Mouse (Mus musculus) limb, embryonic 12.5 days (tissue): Measurements from ENCODE around the gene Qrfp. TPM values are rescaled to one million over a fixed set of nuclear protein-coding genes. Genes with fewer than 3 reads are reported as not detected.
A peak's percentile ranks its signal among the peaks of the same experiment; 100 is the strongest.

Experiments
- ATAC-seq: fragments of 200-750 bp; cut with Nextera tagmentation; 2 replicates; pipeline ENCODE4 v1.8.0; 2017; ENCODE audit warnings: low read depth, moderate TSS enrichment; ENCODE audit not compliant: insufficient number of reproducible peaks, insufficient read depth, low FRiP score, low TSS enrichment
- H3K27ac ChIP-seq: fragments of 300-500 bp; sonication (generic); 2 replicates; pipeline ENCODE4 v1.5.1; 2016; ENCODE audit warnings: mild to moderate bottlenecking, moderate library complexity
- H3K27me3 ChIP-seq: fragments of 300-500 bp; sonication (generic); 2 replicates; pipeline ENCODE4 v1.6.1; 2016; ENCODE audit warnings: mild to moderate bottlenecking, moderate library complexity
- H3K36me3 ChIP-seq: fragments of 300-500 bp; sonication (generic); 2 replicates; pipeline ENCODE4 v1.6.1; 2016; ENCODE audit warnings: mild to moderate bottlenecking, moderate library complexity
- H3K4me1 ChIP-seq: fragments of 300-500 bp; sonication (generic); replicated peaks from 2 replicates; pipeline ENCODE4 v1.6.1; 2016
- H3K4me2 ChIP-seq: fragments of 300-500 bp; sonication (generic); 2 replicates; pipeline ENCODE4 v1.6.1; 2016; ENCODE audit warnings: mild to moderate bottlenecking, moderate library complexity
- H3K4me3 ChIP-seq: fragments of 300-500 bp; sonication (generic); replicated peaks from 2 replicates; pipeline ENCODE4 v1.5.1; 2016; ENCODE audit warnings: mild to moderate bottlenecking
- H3K9ac ChIP-seq: fragments of 300-500 bp; sonication (generic); replicated peaks from 2 replicates; pipeline ENCODE4 v1.6.1; 2016; ENCODE audit warnings: mild to moderate bottlenecking, moderate library complexity
- H3K9me3 ChIP-seq: fragments of 300-500 bp; sonication (generic); 2 replicates; pipeline ENCODE4 v1.6.1; 2016; ENCODE audit warnings: mild to moderate bottlenecking, moderate library complexity
- WGBS: fragments of 180-500 bp; shearing (Covaris S2); methylation state at CpG from one replicate; pipeline ENCODE4 v1.1.7; 2016; 5-methylcytosine and 5-hydroxymethylcytosine counted together
- polyA plus RNA-seq: library from polyadenylated mRNA; unstranded; fragments of >200 nt; fragmentation: Nextera tagmentation; extraction: Ambion mirVana; gene quantifications from 2 replicates; pipeline ENCODE4 v1.2.1, GENCODE M21; 2016

The Qrfp gene
- polyA plus RNA-seq, 1 experiment from 2014 or later: 0.34 TPM

GRCm38 (mm10) chr2:31836985-31837384, 26.6 kb upstream of the Qrfp start:
- 31% methylated on average over 6 of the region's 6 CpGs for WGBS
- no peak overlapping the region for H3K27ac ChIP-seq
- peaks cover 7% of the 10 kb centered on the region for H3K4me1 ChIP-seq
- no peaks in the 10 kb centered on the region for H3K36me3 ChIP-seq
- H3K4me2 ChIP-seq: no peak overlapping the region
- H3K9ac ChIP-seq: no peak overlapping the region
- no peaks in the 10 kb centered on the region for H3K9me3 ChIP-seq
- no peak for ATAC-seq
- H3K27me3 ChIP-seq: peaks cover 41% of the 10 kb centered on the region
- no peak overlapping the region for H3K4me3 ChIP-seq

GRCm38 (mm10) chr2:31836091-31836490, 25.7 kb upstream of the Qrfp start:
- Histone ChIP-seq H3K4me3 (no peak overlapping the region), H3K4me2 (no peak overlapping the region), H3K27me3 (peaks cover 37% of the 10 kb centered on the region), H3K4me1 (peaks cover 7% of the 10 kb centered on the region), H3K27ac (no peak overlapping the region), H3K36me3 (no peaks in the 10 kb centered on the region), H3K9me3 (no peaks in the 10 kb centered on the region), H3K9ac (no peak overlapping the region)
- 50% methylated on average over 10 of the region's 10 CpGs for WGBS
- ATAC-seq: no peak

- no peak overlapping the region for H3K4me3 ChIP-seq
- WGBS: 12% methylated on average over 4 of the region's 4 CpGs
- H3K27me3 ChIP-seq: peaks cover 22% of the 10 kb centered on the region
- H3K4me1 ChIP-seq: peaks cover 16% of the 10 kb centered on the region
- ATAC-seq: no peak
- H3K9me3 ChIP-seq: no peaks in the 10 kb centered on the region
- no peak overlapping the region for H3K4me2 ChIP-seq
- H3K27ac ChIP-seq: no peak overlapping the region
- no peaks in the 10 kb centered on the region for H3K36me3 ChIP-seq
- H3K9ac ChIP-seq: no peak overlapping the region
Observed at GRCm38 (mm10) chr2:31828311-31828825, 18.0 kb upstream of the Qrfp start.

GRCm38 (mm10) chr2:31827877-31828276, 17.5 kb upstream of the Qrfp start:
- whole genome bisulfite sequencing: 50% methylated on average over 7 of the region's 7 CpGs
- H3K4me2 ChIP-seq: no peak overlapping the region
- H3K4me3 ChIP-seq: no peak overlapping the region
- H3K36me3 ChIP-seq: no peaks in the 10 kb centered on the region
- peaks cover 27% of the 10 kb centered on the region for H3K27me3 ChIP-seq
- no peak overlapping the region for H3K27ac ChIP-seq
- no peak overlapping the region for H3K9ac ChIP-seq
- peaks cover 21% of the 10 kb centered on the region for H3K4me1 ChIP-seq
- no peak for ATAC-seq
- no peaks in the 10 kb centered on the region for H3K9me3 ChIP-seq

- Histone ChIP-seq H3K36me3 (no peaks in the 10 kb centered on the region), H3K27ac (no peak overlapping the region), H3K9ac (no peak overlapping the region), H3K4me2 (no peak overlapping the region), H3K27me3 (peaks cover 36% of the 10 kb centered on the region), H3K9me3 (no peaks in the 10 kb centered on the region), H3K4me1 (peaks cover 28% of the 10 kb centered on the region), H3K4me3 (no peak overlapping the region)
- WGBS: 84% methylated on average over 14 of the region's 14 CpGs
- ATAC-seq: no peak
Observed at GRCm38 (mm10) chr2:31826094-31827085, 16.0 kb upstream of the Qrfp start.

GRCm38 (mm10) chr2:31825469-31825911, 15.1 kb upstream of the Qrfp start:
- no peak for ATAC-seq
- Histone ChIP-seq H3K4me3 (no peak overlapping the region), H3K27ac (no peak overlapping the region), H3K9ac (no peak overlapping the region), H3K4me2 (no peak overlapping the region), H3K9me3 (no peaks in the 10 kb centered on the region), H3K27me3 (peaks cover 43% of the 10 kb centered on the region), H3K36me3 (no peaks in the 10 kb centered on the region), H3K4me1 (peaks cover 28% of the 10 kb centered on the region)
- 80% methylated on average over 16 of the region's 16 CpGs for WGBS

- Histone ChIP-seq H3K4me3 (no peak overlapping the region), H3K4me2 (no peak overlapping the region), H3K36me3 (no peaks in the 10 kb centered on the region), H3K27ac (no peak overlapping the region), H3K27me3 (peaks cover 40% of the 10 kb centered on the region), H3K9ac (no peak overlapping the region), H3K4me1 (peaks cover 28% of the 10 kb centered on the region), H3K9me3 (no peaks in the 10 kb centered on the region)
- no peak for ATAC-seq
- WGBS: 72% methylated on average over 13 of the region's 15 CpGs
Observed at GRCm38 (mm10) chr2:31823933-31824730, 13.8 kb upstream of the Qrfp start.

- Histone ChIP-seq H3K36me3 (no peaks in the 10 kb centered on the region), H3K27me3 (peaks cover 47% of the 10 kb centered on the region), H3K9me3 (no peaks in the 10 kb centered on the region), H3K4me1 (peaks cover 18% of the 10 kb centered on the region), H3K4me3 (peak overlapping the region; percentile 19), H3K27ac (no peak overlapping the region), H3K4me2 (peak overlapping the region; percentile 53), H3K9ac (no peak overlapping the region)
- peak; percentile 22; the same call in 1 of the 2 replicates for ATAC-seq
- 12% methylated on average over 39 of the region's 39 CpGs for WGBS
Observed at GRCm38 (mm10) chr2:31822524-31823371, 12.4 kb upstream of the Qrfp start.

GRCm38 (mm10) chr2:31815367-31815766, 5.0 kb upstream of the Qrfp start:
- Histone ChIP-seq H3K27ac (no peak overlapping the region), H3K9me3 (no peaks in the 10 kb centered on the region), H3K9ac (no peak overlapping the region), H3K4me3 (no peak overlapping the region), H3K4me2 (no peak overlapping the region), H3K27me3 (peaks cover 11% of the 10 kb centered on the region), H3K4me1 (peaks cover 1% of the 10 kb centered on the region), H3K36me3 (no peaks in the 10 kb centered on the region)
- no peak for ATAC-seq
- WGBS: 20% methylated on average over 5 of the region's 5 CpGs

- Histone ChIP-seq H3K27ac (no peak overlapping the region), H3K36me3 (no peaks in the 10 kb centered on the region), H3K4me3 (no peak overlapping the region), H3K9ac (no peak overlapping the region), H3K9me3 (no peaks in the 10 kb centered on the region), H3K4me1 (peaks cover 8% of the 10 kb centered on the region), H3K4me2 (no peak overlapping the region), H3K27me3 (peaks cover 11% of the 10 kb centered on the region)
- WGBS: 78% methylated on average over 7 of the region's 7 CpGs
- no peak for ATAC-seq
Observed at GRCm38 (mm10) chr2:31814699-31815098, 4.3 kb upstream of the Qrfp start.
